In the genomic region with DNA sequence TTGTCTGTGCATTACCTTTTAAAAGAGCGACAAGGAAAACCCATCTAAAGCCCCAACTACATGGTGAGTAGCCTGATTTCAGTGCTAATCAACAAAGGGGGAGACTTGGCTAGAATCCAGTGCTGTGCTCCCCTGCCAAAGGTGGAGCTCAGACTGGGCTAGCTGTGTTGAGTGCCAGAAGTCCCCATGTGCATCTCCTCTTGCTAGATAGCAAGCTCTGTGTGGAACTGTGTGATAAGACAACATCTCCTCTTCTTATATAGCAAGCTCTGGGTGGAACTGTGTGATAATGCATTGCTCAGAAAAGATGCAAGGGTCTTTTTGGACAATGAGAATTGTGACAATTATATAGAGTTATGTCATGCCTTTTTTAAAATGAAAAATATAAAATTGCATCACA, we compare ENCODE assay signal across 22 mouse cellular contexts.
DNase-seq lines count a peak whose midpoint lies in the region; ATAC-seq lines count a peak whose summit lies in the region.
"Had no signal": no experiment of that assay in that cellular context is flagged by ENCODE, and none has a peak within 500 bp of the region (broad histone marks: within the 10 kb centered on the region; RNA-seq: fewer than 3 reads in every experiment).

No protein-coding gene starts in this region.

- no peak overlapping the region for H3K9ac ChIP-seq in liver, embryonic 13.5 days
- H3K9ac ChIP-seq in liver, embryonic 12.5 days: no peak overlapping the region
- H3K9ac ChIP-seq: embryonic facial prominence, embryonic 13.5 days; heart, embryonic 15.5 days; hindbrain, embryonic 14.5 days had no signal

- ATAC-seq in liver, embryonic 13.5 days (ENCODE audit: low read depth): peak; percentile 41; the same call in 1 of the 2 replicates
- no peak for ATAC-seq in liver, embryonic 12.5 days
- peak; percentile 76 for ATAC-seq in erythroid progenitor cell, adult 5-6 weeks (replicated peaks; ENCODE audit: low FRiP score, poor library complexity, severe bottlenecking)
- ATAC-seq: forebrain, embryonic 14.5 days; Patski had no signal

- H3K36me3 ChIP-seq in liver, embryonic 13.5 days: no peaks in the 10 kb centered on the region
- H3K36me3 ChIP-seq in liver, embryonic 12.5 days: no peaks in the 10 kb centered on the region
- H3K36me3 ChIP-seq: embryonic facial prominence, embryonic 13.5 days; forebrain, embryonic 10.5 days; heart, embryonic 15.5 days; hindbrain, embryonic 10.5 days had no signal

- peak; percentile 7 for DNase-seq in liver, embryonic 13.5 days
- peak; percentile 10 for DNase-seq in c-Kit-positive CD71-positive TER-119-negative erythroid progenitor cells, embryonic 14.5 days (ENCODE audit: low read depth)
- no peak for DNase-seq in embryo, embryonic 9.5 days (ENCODE audit: extremely low spot score)
- no peak for DNase-seq in thymus, postnatal 36 days
- DNase-seq in frontal cortex, adult 2 months (ENCODE audit: extremely low spot score in 1 of 2, low spot score in 1 of 2): no peak
- DNase-seq: adrenal gland, adult 2 months; adrenal gland, postnatal 25 days; cerebellum, adult 11 months; cerebellum, adult 8-10 months; cerebellum, postnatal 14 days; gastrocnemius, postnatal 10 days; heart, adult 2 months had no signal

- no peaks in the 10 kb centered on the region for H3K27me3 ChIP-seq in liver, embryonic 13.5 days
- no peaks in the 10 kb centered on the region for H3K27me3 ChIP-seq in liver, embryonic 12.5 days (replicated peaks)
- H3K27me3 ChIP-seq: embryonic facial prominence, embryonic 13.5 days; heart, embryonic 15.5 days; Patski had no signal

- no peak overlapping the region for H3K4me2 ChIP-seq in liver, embryonic 13.5 days
- no peak overlapping the region for H3K4me2 ChIP-seq in liver, embryonic 12.5 days
- H3K4me2 ChIP-seq: embryonic facial prominence, embryonic 13.5 days; heart, embryonic 11.5 days; heart, embryonic 15.5 days; hindbrain, embryonic 14.5 days had no signal

- WGBS in liver, embryonic 13.5 days (ENCODE audit: insufficient replicate concordance): 50% methylated on average over 1 of the region's 1 CpGs
- 62% methylated on average over 1 of the region's 1 CpGs for WGBS in liver, embryonic 12.5 days (ENCODE audit: insufficient replicate concordance)

- no peaks in the 10 kb centered on the region for H3K9me3 ChIP-seq in liver, embryonic 13.5 days (replicated peaks)
- H3K9me3 ChIP-seq in liver, embryonic 12.5 days (replicated peaks): peaks cover 5% of the 10 kb centered on the region
- H3K9me3 ChIP-seq: heart, embryonic 15.5 days had no signal

- no peak overlapping the region for H3K27ac ChIP-seq in liver, embryonic 13.5 days
- no peak overlapping the region for H3K27ac ChIP-seq in liver, embryonic 12.5 days
- H3K27ac ChIP-seq: embryonic facial prominence, embryonic 13.5 days; forebrain, embryonic 10.5 days; heart, adult 2 months; heart, embryonic 15.5 days; hindbrain, embryonic 10.5 days; hindbrain, embryonic 14.5 days had no signal

- H3K4me3 ChIP-seq in liver, embryonic 13.5 days (replicated peaks): no peak overlapping the region
- H3K4me3 ChIP-seq in liver, embryonic 12.5 days: no peak overlapping the region
- H3K4me3 ChIP-seq: embryonic facial prominence, embryonic 13.5 days; forebrain, embryonic 10.5 days; heart, adult 2 months; heart, embryonic 15.5 days; hindbrain, embryonic 10.5 days had no signal

- H3K4me1 ChIP-seq in liver, embryonic 13.5 days (replicated peaks): no peaks in the 10 kb centered on the region
- H3K4me1 ChIP-seq in liver, embryonic 12.5 days: no peaks in the 10 kb centered on the region
- H3K4me1 ChIP-seq: embryonic facial prominence, embryonic 13.5 days; forebrain, embryonic 10.5 days; heart, embryonic 15.5 days; hindbrain, embryonic 10.5 days had no signal

Comparison
In these comparisons a context has a peak if more than half of its experiments do, and no peak if none do; other contexts are left out.
1. DNase-seq: peak in liver, embryonic 13.5 days (single experiment) and c-Kit-positive CD71-positive TER-119-negative erythroid progenitor cells, embryonic 14.5 days (single experiment); none in embryo, embryonic 9.5 days (single experiment), thymus, postnatal 36 days (0 of 2) and frontal cortex, adult 2 months (0 of 2).